Mouse (Mus musculus): Measurements from ENCODE around the gene Ly75. TPM values are rescaled to one million over a fixed set of nuclear protein-coding genes. Genes with fewer than 3 reads are reported as not detected.

The Ly75 gene
- polyA plus RNA-seq, 2 experiments: 1.0 to 1.3 TPM

DNA sequence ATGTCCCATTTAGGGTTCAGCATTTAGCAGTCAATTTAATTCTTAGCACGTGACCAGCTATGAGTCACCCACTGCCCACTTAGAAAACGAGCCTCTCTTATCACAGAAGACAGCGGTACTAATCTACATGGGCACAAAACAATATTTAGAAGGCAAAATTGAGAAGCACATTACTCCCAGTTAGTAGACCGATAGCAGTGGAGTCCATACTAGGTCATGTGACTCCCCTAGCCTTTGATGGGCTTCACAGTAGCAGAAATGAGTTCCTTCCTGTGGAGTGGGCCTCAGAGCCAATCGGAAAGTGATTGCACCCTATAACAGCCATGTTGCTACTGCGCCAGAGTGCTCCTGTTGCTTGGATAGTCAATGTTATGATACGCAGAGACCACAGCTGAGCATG lies 21.7 kb upstream of the Ly75 start:
- no peaks in the 10 kb centered on the region for H3K27me3 ChIP-seq (ENCODE audit: control insufficient read depth, insufficient read depth, low read length)
- H3K4me2 ChIP-seq (replicated peaks; ENCODE audit: low read depth, low read length, severe bottlenecking): no peak overlapping the region
- no peak for TF ChIP-seq POLR2A (IDR thresholded peaks at IDR 0.05; ENCODE audit: borderline replicate concordance, extremely low read depth, insufficient read depth, insufficient read length)
- no peaks in the 10 kb centered on the region for H3K9me3 ChIP-seq (ENCODE audit: control insufficient read depth, low read length)
- no peak overlapping the region for H3K4me3 ChIP-seq (replicated peaks; ENCODE audit: low read length)
- no peaks in the 10 kb centered on the region for H3K4me1 ChIP-seq (ENCODE audit: control insufficient read depth, insufficient read depth, low read length)
- DNase-seq (ENCODE audit: low spot score) (no peak), ATAC-seq (ENCODE audit: low FRiP score, low read depth) (no peak)
- WGBS: 90% methylated on average over 7 of the region's 7 CpGs
- no peaks in the 10 kb centered on the region for H3K36me3 ChIP-seq (ENCODE audit: control insufficient read depth, insufficient read depth, low read length)
- H3K27ac ChIP-seq (replicated peaks; ENCODE audit: low read depth, low read length): no peak overlapping the region
- no peak overlapping the region for H3K9ac ChIP-seq (ENCODE audit: low read depth, low read length, severe bottlenecking)

GRCm38 (mm10) chr2:60401694-60402093 lies 18.6 kb upstream of the Ly75 start:
- ATAC-seq (ENCODE audit: low FRiP score, low read depth) (no peak), DNase-seq (ENCODE audit: low spot score) (no peak)
- Histone ChIP-seq H3K9ac (ENCODE audit: low read depth, low read length, severe bottlenecking) (no peak overlapping the region), H3K27ac (replicated peaks; ENCODE audit: low read depth, low read length) (no peak overlapping the region), H3K4me3 (replicated peaks; ENCODE audit: low read length) (no peak overlapping the region), H3K27me3 (ENCODE audit: control insufficient read depth, insufficient read depth, low read length) (no peaks in the 10 kb centered on the region), H3K36me3 (ENCODE audit: control insufficient read depth, insufficient read depth, low read length) (no peaks in the 10 kb centered on the region), H3K9me3 (ENCODE audit: control insufficient read depth, low read length) (no peaks in the 10 kb centered on the region), H3K4me2 (replicated peaks; ENCODE audit: low read depth, low read length, severe bottlenecking) (no peak overlapping the region), H3K4me1 (ENCODE audit: control insufficient read depth, insufficient read depth, low read length) (no peaks in the 10 kb centered on the region)
- TF ChIP-seq POLR2A (IDR thresholded peaks at IDR 0.05; ENCODE audit: borderline replicate concordance, extremely low read depth, insufficient read depth, insufficient read length): no peak
- WGBS: 72% methylated on average over 5 of the region's 5 CpGs

GRCm38 (mm10) chr2:60393786-60394185 lies 10.7 kb upstream of the Ly75 start:
- Histone ChIP-seq H3K9ac (ENCODE audit: low read depth, low read length, severe bottlenecking) (no peak overlapping the region), H3K36me3 (ENCODE audit: control insufficient read depth, insufficient read depth, low read length) (no peaks in the 10 kb centered on the region), H3K27me3 (ENCODE audit: control insufficient read depth, insufficient read depth, low read length) (no peaks in the 10 kb centered on the region), H3K4me3 (replicated peaks; ENCODE audit: low read length) (no peak overlapping the region), H3K4me2 (replicated peaks; ENCODE audit: low read depth, low read length, severe bottlenecking) (no peak overlapping the region), H3K27ac (replicated peaks; ENCODE audit: low read depth, low read length) (no peak overlapping the region), H3K4me1 (ENCODE audit: control insufficient read depth, insufficient read depth, low read length) (no peaks in the 10 kb centered on the region), H3K9me3 (ENCODE audit: control insufficient read depth, low read length) (no peaks in the 10 kb centered on the region)
- no peak for ATAC-seq (ENCODE audit: low FRiP score, low read depth)
- no peak for DNase-seq (ENCODE audit: low spot score)
- 78% methylated on average over 6 of the region's 6 CpGs for WGBS
- no peak for TF ChIP-seq POLR2A (IDR thresholded peaks at IDR 0.05; ENCODE audit: borderline replicate concordance, extremely low read depth, insufficient read depth, insufficient read length)

- Histone ChIP-seq H3K9ac (ENCODE audit: low read depth, low read length, severe bottlenecking) (no peak overlapping the region), H3K27me3 (ENCODE audit: control insufficient read depth, insufficient read depth, low read length) (no peaks in the 10 kb centered on the region), H3K9me3 (ENCODE audit: control insufficient read depth, low read length) (no peaks in the 10 kb centered on the region), H3K36me3 (ENCODE audit: control insufficient read depth, insufficient read depth, low read length) (no peaks in the 10 kb centered on the region), H3K27ac (replicated peaks; ENCODE audit: low read depth, low read length) (no peak overlapping the region), H3K4me2 (replicated peaks; ENCODE audit: low read depth, low read length, severe bottlenecking) (no peak overlapping the region), H3K4me3 (replicated peaks; ENCODE audit: low read length) (no peak overlapping the region), H3K4me1 (ENCODE audit: control insufficient read depth, insufficient read depth, low read length) (no peaks in the 10 kb centered on the region)
- WGBS: 80% methylated on average over 4 of the region's 4 CpGs
- DNase-seq (ENCODE audit: low spot score): no peak
- ATAC-seq (ENCODE audit: low FRiP score, low read depth): no peak
- TF ChIP-seq POLR2A (IDR thresholded peaks at IDR 0.05; ENCODE audit: borderline replicate concordance, extremely low read depth, insufficient read depth, insufficient read length): no peak
Observed at GRCm38 (mm10) chr2:60392286-60392685, 9.2 kb upstream of the Ly75 start.

- no peak overlapping the region for H3K27ac ChIP-seq (replicated peaks; ENCODE audit: low read depth, low read length)
- H3K27me3 ChIP-seq (ENCODE audit: control insufficient read depth, insufficient read depth, low read length): no peaks in the 10 kb centered on the region
- no peak overlapping the region for H3K9ac ChIP-seq (ENCODE audit: low read depth, low read length, severe bottlenecking)
- ATAC-seq (ENCODE audit: low FRiP score, low read depth) (no peak), DNase-seq (ENCODE audit: low spot score) (no peak)
- WGBS: 81% methylated on average over 3 of the region's 3 CpGs
- no peak for TF ChIP-seq POLR2A (IDR thresholded peaks at IDR 0.05; ENCODE audit: borderline replicate concordance, extremely low read depth, insufficient read depth, insufficient read length)
- H3K4me1 ChIP-seq (ENCODE audit: control insufficient read depth, insufficient read depth, low read length): 0 out of 2 replicates have a peak, but pooled peaks cover 4% of the 10 kb centered on the region
- H3K9me3 ChIP-seq (ENCODE audit: control insufficient read depth, low read length): no peaks in the 10 kb centered on the region
- H3K4me3 ChIP-seq (replicated peaks; ENCODE audit: low read length): no peak overlapping the region
- no peak overlapping the region for H3K4me2 ChIP-seq (replicated peaks; ENCODE audit: low read depth, low read length, severe bottlenecking)
- H3K36me3 ChIP-seq (ENCODE audit: control insufficient read depth, insufficient read depth, low read length): no peaks in the 10 kb centered on the region
Observed at GRCm38 (mm10) chr2:60387363-60387762, 4.3 kb upstream of the Ly75 start.

DNA sequence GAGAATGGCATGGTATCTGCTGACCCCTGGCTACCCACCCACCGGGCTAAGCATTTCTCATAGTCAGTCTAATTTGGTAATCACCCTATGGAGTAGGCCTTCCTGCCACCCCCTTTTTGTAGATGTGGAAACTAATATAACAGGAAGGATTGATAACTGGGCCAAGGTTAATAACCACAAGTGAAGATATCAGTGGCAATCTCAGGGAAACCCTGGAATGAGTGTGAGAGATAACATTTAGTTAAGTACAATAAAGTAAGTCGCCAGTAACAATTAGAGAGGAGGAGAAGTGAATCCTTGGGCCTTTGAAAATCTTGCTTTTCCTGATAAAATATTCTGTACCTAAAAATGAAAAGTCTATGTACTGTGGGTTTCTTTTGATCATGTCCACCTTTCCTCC lies 3.7 kb upstream of the Ly75 start:
- no peak for TF ChIP-seq POLR2A (IDR thresholded peaks at IDR 0.05; ENCODE audit: borderline replicate concordance, extremely low read depth, insufficient read depth, insufficient read length)
- no peak for DNase-seq (ENCODE audit: low spot score)
- 74% methylated on average over 2 of the region's 2 CpGs for WGBS

More for the DNA sequence above, 3.7 kb upstream of the Ly75 start:
- Histone ChIP-seq H3K4me1 (ENCODE audit: control insufficient read depth, insufficient read depth, low read length) (0 out of 2 replicates have a peak, but pooled peaks cover 4% of the 10 kb centered on the region), H3K9ac (ENCODE audit: low read depth, low read length, severe bottlenecking) (no peak overlapping the region), H3K27me3 (ENCODE audit: control insufficient read depth, insufficient read depth, low read length) (no peaks in the 10 kb centered on the region), H3K27ac (replicated peaks; ENCODE audit: low read depth, low read length) (no peak overlapping the region), H3K4me3 (replicated peaks; ENCODE audit: low read length) (no peak overlapping the region), H3K4me2 (replicated peaks; ENCODE audit: low read depth, low read length, severe bottlenecking) (no peak overlapping the region), H3K36me3 (ENCODE audit: control insufficient read depth, insufficient read depth, low read length) (no peaks in the 10 kb centered on the region), H3K9me3 (ENCODE audit: control insufficient read depth, low read length) (no peaks in the 10 kb centered on the region)
- no peak for ATAC-seq (ENCODE audit: low FRiP score, low read depth)

Measured in limb, embryonic 14.5 days (tissue).